Mouse (Mus musculus) thymus, adult 18-20 months (tissue): ENCODE results near the gene Igsf9.

Source experiments
- DNase-seq, 2 experiments: peaks; one replicate each; pipeline ENCODE4 v3.0.0; 2022; ENCODE audit warnings: mixed read lengths in 2 of 2

The Igsf9 gene

DNA sequence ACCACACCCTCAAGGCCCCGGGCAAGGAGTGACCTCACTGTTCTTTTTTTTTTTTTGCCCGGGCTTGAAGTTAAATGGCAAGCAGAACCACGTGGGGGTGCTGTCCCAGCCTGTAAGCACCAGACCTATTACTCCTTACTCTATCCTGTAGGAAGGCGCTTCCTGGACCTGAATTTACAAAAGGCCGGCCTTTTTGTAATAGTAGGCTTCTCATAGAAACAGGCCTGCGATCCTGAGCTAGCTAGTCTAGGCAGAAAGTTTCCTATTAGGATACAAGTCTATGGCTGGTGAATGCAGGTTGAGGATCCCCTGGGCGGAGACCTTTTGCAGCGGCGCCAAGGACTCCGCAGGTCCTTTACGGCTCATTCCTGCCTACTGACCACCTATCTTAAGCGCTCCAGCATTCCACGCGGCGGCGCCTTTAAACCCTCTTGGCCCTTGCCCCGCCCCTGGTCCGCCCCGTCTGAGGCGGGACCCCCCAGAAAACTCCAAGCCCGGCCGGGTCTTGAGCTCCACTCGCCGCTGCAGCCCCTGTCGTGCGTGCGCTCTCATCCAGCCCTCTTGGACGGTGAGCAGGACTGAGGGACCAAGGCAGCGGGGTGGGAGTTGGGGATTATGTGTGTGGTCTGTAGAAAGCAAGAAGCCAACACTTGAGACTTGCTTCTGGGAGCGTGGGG is 18.3 kb downstream of the Igsf9 start, which contains the start of gene Tagln2:
Gene Tagln2 (plus strand): TSS at position 283 of the 677 bp plus-strand sequence.
- peak; percentile 61 to 63 for DNase-seq

DNA sequence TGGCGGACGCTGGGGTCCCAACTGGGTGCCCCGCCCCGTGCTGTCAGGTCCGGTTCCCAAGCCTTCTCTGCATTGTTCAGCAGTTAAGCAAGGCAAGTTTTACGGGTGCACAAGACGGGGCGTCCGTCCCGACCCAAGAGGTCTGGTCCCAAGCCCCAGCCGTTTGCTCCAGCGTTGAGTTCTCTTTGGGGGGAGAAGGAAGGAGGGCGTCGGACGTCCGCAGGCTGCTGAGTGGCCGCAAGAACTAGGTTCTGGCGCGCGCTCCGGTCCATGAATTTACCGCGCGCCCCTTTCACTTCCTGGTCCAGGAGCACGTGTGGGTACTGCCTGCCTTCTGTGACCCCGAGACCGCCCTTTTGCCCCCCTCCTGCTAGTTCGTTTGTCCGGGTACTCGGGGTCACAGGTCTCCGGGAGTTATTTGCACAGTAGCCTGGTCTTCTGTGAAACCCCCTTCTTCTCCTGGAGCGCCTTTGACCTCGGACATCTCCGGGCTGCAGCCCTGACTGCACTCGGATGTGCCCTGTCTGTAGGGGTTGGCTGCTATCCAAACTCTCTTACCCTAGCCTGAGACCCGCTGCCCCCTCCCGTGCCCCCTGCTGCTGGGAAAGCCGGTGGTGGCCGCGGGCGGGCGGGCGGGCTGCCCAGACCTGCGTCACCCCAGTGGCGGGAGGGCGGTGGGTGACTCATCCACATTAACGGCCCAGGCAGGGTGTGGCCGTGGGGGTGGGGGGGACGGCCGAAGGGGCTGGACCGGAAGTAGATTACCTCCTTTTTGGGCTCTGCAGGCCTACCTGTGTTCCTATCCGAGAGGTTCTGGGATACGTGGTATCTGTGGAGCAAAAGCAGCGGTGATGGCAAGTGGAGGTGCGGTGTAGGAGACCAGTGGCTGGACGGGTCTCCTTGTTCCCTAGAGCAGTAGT is 19.1 kb downstream of the Igsf9 start:
- DNase-seq, result no peak

DNA sequence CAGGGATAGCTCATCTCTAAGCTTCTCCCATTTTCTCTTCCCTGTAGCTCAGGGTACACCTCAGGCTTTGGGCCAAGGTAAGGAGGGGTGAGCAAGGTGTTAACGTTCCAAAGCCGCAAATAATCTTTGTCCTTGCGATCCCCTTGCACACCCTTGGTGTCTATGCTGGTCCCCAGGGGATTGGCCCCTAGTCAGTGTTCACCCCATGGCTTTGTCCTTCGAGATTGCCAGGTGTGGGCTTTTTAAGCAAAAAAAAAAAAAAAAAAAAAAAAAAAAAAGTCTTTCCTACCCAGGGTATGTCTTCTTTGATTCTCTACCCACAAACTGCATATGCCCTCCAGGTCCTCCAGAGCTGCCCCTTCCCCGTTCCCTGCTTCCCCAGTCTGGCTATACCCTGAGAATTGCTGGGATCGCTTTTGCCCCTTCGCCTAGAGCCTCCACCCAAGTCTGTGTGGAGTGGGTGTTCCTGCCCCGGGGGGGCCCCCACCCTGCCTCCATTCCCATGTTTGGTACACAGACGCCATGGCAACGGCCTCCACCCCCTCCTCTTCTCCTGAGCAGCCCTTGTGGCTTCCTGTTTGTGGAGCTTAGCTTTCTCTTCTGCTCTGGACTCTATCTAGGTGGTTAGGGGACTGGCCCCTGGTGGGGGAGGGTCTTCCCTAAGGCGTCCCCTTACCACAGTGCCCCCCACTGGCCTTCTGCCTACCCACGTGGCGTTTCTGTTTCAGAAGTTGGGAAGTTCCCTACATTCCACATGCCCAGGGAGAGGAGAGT is 20.0 kb downstream of the Igsf9 start:
- DNase-seq, result peak; percentile 74 to 80

DNA sequence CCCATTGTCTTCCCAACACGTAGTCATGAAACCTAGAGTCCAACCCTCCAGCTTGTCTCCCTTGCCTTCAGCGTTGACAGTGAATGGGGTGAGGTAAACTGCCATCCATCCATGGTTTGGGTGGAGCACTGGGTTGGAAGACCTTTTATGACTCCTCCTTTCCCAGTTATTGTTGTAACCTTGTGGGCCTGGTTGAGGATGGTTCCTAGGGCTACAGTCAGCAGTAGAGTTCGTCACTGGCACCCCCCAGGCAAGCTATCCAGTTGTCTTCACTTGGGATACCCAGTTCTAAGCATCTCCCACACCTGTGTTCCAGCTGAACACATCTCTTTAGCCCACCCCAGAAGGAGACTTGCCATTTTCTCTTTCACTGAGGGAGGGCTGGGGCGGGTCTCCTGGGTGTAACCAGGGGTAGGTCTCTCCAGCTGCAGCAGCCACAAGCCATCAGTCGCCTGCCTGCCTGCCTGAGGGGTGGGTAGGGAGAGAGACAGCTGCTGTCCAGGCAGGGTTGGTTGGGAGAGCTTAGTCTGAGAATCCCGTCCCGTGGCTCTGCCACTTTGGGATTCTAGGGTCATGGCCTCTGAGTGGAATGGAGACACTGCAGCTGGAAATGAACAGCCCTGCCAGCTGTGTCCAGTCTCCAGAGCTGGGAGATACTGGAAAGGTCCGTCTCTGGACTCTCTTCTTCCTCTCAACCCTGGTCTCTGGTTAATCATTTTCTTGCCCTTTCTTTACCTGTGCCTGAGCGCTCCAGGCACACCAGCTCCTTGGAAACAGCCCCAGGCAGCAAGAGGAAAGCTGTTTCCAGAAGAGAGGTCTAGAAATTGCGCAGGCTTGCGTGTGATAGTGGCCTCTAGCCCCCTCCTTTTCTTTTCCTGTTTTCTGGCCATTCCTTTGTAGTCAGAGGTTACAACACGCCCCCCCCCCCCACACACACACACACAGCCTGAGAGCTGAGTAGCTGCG is 20.8 kb downstream of the Igsf9 start:
- DNase-seq, result no peak

DNA sequence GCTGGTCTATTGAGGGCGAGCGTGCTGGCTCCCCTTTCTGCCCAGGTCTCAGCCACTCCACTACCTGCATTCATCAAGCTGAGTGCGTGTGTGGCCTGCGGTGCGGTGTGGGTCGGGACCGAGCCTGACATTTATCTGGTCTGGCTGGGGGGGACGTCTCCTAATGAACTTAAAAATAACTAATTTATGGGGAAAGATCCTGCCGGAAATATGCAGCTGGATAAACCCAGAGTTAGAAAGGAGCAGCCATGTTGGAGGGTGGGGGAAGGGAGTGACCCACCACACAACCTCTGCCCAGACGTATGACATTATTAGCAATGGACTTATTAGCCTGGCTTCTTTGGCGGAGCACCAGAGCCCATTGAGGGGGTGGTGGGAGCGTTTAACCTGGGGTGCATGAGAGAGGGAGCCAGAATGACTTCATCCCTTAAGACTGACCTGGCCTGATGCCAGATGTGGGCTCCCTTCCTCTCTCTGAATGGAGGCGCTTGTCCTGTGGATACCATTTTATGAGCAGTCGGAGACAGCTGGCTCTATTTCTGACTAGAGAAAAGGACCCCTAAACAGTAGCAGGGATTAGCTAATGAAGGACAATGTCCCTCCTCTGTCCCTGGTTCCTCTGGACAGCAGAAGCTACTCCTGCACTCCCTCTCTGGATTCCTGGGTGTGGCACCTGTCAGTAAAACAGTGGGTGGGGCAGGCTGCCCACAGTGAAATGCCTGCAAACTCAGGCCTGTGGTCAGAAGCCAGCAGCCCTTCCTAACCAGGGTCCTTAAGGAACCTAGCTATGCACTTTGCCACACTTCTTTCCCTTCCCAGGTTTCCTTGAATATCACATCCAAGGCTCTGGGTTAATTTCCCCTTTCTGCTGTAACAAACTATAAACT is 21.8 kb downstream of the Igsf9 start:
- no peak for DNase-seq

DNA sequence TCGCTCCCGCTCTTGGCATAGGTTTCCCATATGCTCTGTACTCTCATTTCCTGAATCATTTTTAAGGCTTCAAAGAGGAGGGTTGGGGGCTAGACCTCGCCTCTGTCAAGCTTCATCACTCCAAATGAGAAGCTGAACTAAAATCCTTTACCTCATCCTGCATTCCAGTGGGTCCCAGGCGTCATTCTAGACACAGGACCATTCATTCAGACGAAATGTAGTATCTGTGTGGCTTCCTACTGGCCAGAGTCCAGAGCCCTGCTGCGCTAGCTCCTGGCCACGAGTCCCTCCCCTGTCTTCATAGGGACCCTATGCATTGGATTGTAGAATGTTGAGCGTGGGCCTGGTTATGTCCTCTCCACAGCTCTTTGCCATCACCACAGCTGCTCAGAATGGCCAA is 23.2 kb downstream of the Igsf9 start:
- no peak for DNase-seq

DNA sequence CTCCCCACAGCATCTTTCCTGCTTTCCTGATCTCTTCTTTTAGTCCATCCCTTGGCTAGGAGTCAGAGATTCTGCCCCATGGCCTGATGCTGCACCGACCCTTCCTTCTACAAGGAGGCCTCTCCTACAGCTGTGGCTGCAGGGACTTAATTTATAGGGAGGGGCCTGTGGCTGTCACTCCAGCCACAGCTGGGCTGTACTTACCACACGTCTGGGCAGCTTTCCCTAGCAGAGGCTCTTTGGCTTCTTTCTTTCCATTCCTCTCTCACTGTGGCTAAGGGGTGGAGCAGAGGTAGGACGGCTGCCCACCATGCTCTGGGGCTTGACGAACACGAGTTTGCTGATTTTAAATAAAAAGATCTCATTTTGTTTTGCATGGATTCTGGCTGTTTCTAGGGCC is 25.4 kb downstream of the Igsf9 start:
- DNase-seq, result no peak

DNA sequence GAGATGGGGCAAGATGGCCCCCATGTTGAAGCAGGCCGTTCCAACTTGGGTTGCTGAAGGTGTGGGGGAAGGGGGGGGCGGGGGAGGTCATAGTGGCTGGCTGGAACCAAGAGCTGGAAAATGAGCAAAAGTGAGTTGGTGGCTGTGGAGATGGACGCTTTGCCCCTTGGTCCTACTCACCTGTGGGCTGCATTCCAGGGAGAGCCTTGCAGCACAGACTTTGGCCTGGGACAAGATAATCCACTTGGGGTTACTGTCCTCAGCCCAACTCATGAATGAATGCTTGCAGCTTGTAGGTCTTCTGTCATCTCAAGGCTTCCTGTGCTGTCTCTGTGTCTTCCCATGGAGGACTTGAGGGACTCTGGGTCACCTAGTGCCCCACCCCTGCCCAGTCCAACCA is 26.1 kb downstream of the Igsf9 start:
- no peak for DNase-seq

DNA sequence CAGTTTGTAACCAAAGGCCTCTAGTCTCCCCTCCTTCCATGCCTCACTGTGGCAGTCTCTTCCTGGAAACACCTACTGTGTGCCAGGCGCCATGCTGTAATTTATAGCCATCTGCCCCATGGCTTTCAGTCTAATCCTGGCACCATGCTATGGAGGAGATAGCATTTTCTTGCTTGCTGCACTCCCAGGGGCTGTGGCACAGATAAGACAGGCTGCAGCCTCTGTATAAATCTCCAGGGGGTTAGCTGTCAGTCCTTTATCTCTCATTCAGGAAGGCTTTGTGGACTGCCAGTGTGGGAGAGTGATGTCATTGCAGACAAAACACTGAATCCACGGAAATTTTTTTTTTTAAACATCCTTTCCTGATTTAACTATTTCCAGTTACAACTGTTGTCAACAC is 26.6 kb downstream of the Igsf9 start:
- no peak for DNase-seq

DNA sequence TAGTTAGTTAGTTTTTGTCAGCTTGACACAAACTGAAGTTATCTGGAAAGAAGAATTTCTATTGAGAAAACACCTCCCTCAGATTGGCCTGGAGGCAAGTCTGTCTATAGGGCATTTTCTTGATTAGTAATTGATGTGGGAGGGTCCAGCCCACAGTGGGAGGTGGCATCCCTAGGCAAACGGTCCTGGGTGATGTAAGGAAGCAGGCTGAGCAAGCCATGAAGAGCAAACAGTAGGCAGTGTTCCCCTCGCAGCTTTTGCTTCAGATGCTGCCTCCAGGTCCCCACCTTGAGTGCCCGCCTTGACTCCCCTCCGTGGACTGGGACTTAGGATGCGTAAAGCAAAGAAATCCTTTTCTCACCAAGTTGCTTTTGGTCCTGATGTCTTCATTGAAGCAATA is 27.6 kb downstream of the Igsf9 start:
- no peak for DNase-seq

DNA sequence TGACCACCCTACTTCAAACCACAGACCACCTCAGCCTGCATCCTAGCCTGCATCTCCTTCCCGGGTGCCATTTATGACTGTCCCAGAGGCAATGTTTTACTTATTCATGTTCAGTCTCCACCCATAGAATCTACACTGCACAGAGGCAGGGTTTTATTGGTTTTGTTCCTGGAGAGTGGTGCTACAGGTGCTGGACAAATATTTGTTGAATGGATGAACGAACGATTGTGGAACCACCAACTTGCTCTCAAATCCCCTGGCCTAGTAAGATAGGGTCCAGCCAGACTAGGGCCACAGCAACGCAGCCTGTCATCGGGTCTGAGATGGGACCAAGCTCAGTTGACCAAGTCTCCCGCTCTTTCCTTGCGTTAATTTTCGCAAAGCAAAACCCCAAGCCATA is 28.4 kb downstream of the Igsf9 start:
- no peak for DNase-seq

DNA sequence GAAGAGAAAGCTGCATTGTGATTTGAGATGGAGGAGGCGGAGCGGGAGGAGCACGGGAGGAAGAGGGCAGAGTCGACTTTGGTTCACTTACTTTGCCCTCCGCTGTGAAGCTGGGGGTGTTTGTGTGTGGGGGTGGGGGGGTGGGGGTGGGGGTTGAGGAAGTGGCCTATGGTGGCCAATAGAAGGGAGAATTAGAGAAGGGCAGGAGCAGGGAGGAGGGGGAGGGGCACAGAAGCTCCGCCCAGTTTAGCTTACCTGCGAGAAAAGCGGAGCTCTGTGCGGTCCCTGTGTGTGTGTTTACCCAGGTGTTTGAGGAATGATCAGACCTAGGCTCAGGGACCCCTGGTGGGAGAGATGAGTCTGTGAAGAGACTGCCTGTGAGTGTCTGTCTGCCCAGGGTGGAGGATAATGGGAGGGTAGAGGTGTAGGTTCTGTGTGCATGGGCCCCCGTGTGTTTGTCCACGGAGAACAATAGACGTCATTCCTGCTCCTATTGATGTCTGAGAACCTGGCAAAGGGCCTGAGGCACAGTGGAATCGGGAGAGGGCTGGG is 28.9 kb downstream of the Igsf9 start:
- no peak for DNase-seq

DNA sequence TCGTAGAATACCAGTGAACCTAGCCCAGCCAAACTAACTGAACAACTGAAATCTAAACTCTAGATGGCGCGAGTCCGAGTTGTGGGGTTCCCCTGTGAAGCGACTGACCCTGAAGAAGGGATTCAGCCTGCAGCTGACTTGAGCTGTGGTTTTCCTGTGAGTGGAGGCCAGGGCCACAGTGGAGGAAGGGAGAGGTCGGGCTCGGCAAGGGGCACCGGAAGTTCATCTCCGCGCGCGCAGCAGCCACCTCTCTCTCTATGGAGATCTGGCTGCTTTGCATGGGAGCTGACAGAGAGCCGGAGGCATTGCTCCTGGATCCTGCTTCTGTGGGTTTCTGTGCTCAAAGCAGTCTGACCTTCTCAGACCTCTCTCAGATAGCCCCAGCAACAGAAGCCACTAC is 31.4 kb downstream of the Igsf9 start:
- peak; percentile 74 to 79 for DNase-seq

DNA sequence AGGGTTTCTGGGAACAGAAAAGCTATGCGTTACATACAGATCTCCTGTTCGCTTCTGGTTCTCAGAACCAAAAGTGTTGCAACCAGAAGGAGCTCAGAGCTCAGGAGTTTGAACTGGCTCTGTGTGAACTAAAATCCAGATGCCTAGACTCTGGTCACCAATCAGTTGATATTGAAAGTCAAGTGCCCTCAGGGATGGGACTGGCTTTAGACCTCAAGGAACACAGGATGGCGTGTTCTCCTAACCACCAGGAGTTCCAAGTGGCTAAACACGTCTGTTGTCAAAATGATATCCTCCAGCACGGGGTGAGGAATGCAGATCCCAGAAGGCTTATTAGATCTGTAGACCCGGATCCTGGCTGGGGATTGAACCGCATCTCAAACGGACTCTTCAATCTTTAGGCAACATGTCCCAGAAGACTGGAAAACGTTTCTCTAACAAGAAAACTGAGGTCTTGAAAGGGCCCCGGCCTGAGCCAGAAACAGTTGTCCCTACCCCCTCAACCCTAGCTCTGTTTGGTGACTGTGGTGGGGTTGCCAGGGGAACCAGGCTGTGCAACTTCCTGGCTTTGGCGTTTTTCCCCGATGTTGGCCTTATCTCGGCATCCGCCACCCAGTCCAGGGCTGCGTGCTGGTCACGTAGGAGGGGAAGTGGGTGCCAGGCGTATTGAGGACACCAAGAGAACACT is 32.1 kb downstream of the Igsf9 start:
- peak; percentile 70 to 79 for DNase-seq

DNA sequence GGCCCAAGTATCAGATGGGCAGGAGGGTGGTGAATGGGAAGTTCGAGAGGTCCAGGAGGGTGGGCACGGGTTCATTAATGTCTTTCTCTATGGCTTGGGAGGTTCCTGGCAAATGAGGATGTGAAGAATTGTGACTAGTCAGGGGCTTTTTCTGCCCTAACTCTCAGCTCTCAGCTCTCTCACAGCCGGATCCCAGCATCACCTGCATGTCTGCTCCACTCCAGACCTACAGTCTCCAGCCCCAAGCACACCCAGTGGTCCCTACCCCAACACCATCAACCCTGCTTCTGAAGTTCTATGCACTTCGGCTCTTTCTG is 32.6 kb downstream of the Igsf9 start:
- no peak for DNase-seq

DNA sequence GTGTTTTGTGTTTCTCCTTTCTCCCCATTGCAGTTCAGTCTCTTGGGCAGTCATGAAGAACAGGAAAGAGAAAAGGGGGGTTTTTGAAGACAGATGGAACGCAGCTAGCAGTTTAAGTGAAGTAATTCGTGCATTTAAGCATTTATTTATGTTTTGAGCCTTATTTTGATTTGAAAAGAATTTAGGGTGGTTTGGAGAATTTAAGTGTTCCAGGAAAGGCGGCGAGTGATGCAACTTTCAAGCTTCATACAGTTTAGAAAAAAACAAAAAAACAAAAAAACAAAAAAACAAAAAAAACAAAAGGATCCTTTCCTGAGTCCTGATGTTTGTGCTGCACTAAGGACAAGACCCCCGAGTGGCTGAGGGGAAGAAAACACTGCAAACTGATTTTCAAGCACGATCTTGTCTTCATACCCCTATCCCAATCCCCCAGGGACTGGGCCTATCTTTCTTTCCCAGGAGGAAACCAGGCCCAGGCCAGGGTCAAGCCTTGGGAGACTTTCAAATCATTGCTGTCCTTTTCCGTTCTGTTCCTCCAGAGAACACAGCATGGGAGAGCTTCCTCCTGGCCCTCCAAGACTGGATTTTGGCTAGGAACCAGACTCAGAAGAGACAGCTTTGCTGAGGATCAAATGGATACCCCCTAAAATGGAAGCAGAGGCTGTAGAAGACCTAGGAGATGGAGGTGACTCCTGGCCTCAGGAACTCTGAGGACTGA is 33.1 kb downstream of the Igsf9 start:
- DNase-seq, result no peak

DNA sequence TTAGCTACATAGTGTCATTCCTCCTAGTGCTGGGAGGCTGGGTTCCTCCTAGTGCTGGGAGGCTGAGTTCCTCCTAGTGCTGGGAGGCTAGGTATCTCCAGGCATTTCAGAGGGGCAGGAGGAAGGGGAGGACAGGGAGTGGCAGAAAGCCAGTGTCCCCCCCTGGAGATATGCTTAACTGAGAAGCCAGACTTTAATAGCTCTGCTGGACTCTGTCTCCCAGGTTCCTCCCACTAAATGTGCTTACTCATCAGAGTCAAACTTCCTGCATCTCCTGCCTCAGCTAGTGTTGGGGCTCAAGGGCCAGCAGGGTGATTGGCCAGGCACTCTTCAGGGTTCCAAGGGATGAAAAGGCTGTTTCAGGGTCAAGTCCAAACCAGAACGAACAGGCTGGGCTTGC is 33.8 kb downstream of the Igsf9 start:
- no peak for DNase-seq

DNA sequence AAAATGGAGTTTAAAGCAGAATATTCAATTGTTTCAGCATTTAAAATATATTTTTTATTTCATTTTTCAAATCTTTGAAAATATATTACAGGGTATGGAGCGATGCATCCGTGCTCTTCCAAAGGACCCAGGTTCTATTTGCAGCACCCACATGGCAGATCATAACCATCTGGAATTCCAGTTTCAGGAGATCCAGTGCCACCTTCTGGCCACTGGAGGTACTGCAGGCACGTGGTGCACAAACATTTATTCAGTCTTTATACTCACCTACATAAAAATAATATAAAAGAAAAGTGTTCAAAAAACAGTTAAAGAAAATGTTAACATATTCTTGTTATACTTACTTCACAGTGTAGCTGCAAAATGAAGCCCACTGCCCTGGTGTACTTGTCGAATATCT is 36.4 kb downstream of the Igsf9 start:
- no peak for DNase-seq

DNA sequence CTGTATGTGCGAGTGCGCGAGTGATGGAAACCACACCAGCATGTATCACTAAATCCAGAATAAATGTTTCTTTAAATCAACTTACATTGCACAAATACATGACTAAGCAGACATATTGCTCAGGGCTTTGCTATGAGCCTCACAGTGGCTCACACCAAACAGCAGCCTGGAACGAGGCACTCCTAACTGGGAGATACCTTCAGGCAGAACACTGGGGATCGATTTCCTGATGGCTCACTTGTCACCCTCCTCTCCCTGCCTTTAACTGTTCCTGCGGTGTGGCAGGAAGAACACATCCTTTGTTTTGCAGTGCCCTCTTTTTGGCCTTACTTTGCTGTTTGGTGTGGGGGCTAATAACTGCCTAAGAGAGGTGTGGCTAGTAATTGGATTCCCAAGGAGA is 38.1 kb downstream of the Igsf9 start:
- DNase-seq, result no peak
